Mouse (Mus musculus) CH12.LX (cell line): Measurements from ENCODE around the gene Cd3g. TPM values are rescaled to one million over a fixed set of nuclear protein-coding genes. Genes with fewer than 3 reads are reported as not detected.

Experiments
- DNase-seq: peaks from one replicate; pipeline ENCODE4 v3.0.0-alpha.2; 2013; ENCODE audit errors: extremely low read depth
- H3K27ac ChIP-seq: 2 replicates; pipeline ENCODE4 v1.5.1; 2012; ENCODE audit warnings: low read depth, mild to moderate bottlenecking, control low read depth, moderate library complexity; ENCODE audit not compliant: insufficient read depth
- H3K27me3 ChIP-seq: replicated peaks from 2 replicates; pipeline ENCODE3; 2012; ENCODE audit warnings: inconsistent platforms
- H3K36me3 ChIP-seq, 2 experiments: replicated peaks in 1 of 2; 2 replicates each; pipeline versions ENCODE3 to v1.6.1; 2012; ENCODE audit warnings: inconsistent platforms in 1 of 2, low read length in 1 of 2, mild to moderate bottlenecking in 1 of 2, mixed read lengths in 1 of 2, moderate library complexity in 1 of 2; ENCODE audit not compliant: control insufficient read depth in 1 of 2, insufficient read depth in 1 of 2
- H3K4me1 ChIP-seq, 2 experiments: 2 replicates each; pipeline ENCODE4 v1.6.1; 2012; ENCODE audit warnings: inconsistent platforms in 1 of 2, moderate library complexity in 1 of 2; ENCODE audit not compliant: insufficient read depth in 2 of 2, control insufficient read depth in 1 of 2
- H3K4me2 ChIP-seq: 2 replicates; pipeline ENCODE4 v1.6.1; 2012; ENCODE audit warnings: low read depth, mild to moderate bottlenecking, control low read depth; ENCODE audit not compliant: poor library complexity, insufficient read depth, severe bottlenecking
- H3K4me3 ChIP-seq, 3 experiments: fragments of 150-350 bp in 1 of 3; sonication (generic) in 1 of 3; replicated peaks in 1 of 3; 2 replicates each; pipeline versions ENCODE3 to v1.5.1; 2011 to 2012; ENCODE audit warnings: low read depth in 2 of 3, low read length in 2 of 3, mild to moderate bottlenecking in 2 of 3, moderate library complexity in 2 of 3, control low read depth in 1 of 3, improper control_type of control experiment in 1 of 3, inconsistent platforms in 1 of 3, mixed read lengths in 1 of 3; ENCODE audit not compliant: poor library complexity in 1 of 3
- H3K79me2 ChIP-seq: replicated peaks from 2 replicates; pipeline ENCODE4 v1.6.1; 2012; ENCODE audit warnings: mild to moderate bottlenecking, moderate library complexity; ENCODE audit not compliant: control insufficient read depth, poor library complexity, insufficient read depth, severe bottlenecking; ENCODE audit errors: extremely low read depth
- H3K9ac ChIP-seq: 2 replicates; pipeline ENCODE4 v1.6.1; 2012; ENCODE audit warnings: low read depth, mild to moderate bottlenecking, control low read depth, moderate library complexity; ENCODE audit not compliant: insufficient read depth
- H3K9me3 ChIP-seq: replicated peaks from 2 replicates; pipeline ENCODE3; 2012; ENCODE audit warnings: low read length, inconsistent platforms, mixed read lengths
- CHD2 ChIP-seq: IDR thresholded peaks from 2 replicates; pipeline ENCODE4 v1.6.1; 2011; ENCODE audit warnings: low read length, improper control_type of control experiment
- CTCF ChIP-seq, 2 experiments: IDR thresholded peaks in 1 of 2; conservative IDR thresholded peaks in 1 of 2; 2 replicates each; pipeline ENCODE4 v1.5.1; 2011 to 2012; ENCODE audit warnings: low read depth in 2 of 2, low read length in 2 of 2, improper control_type of control experiment in 1 of 2, inconsistent platforms in 1 of 2, mild to moderate bottlenecking in 1 of 2, moderate library complexity in 1 of 2
- E2F4 ChIP-seq: IDR thresholded peaks from 2 replicates; pipeline ENCODE4 v1.6.1; 2011; ENCODE audit warnings: low read depth, low read length, improper control_type of control experiment; ENCODE audit not compliant: insufficient replicate concordance
- ELF1 ChIP-seq: IDR thresholded peaks from 2 replicates; pipeline ENCODE4 v1.6.1; 2014; ENCODE audit warnings: low read depth, mild to moderate bottlenecking, inconsistent platforms, low read length, improper control_type of control experiment
- ETS1 ChIP-seq: conservative IDR thresholded peaks from 2 replicates; pipeline ENCODE4 v1.6.1; 2012; ENCODE audit warnings: low read depth, mild to moderate bottlenecking, inconsistent platforms, low read length, improper control_type of control experiment, moderate library complexity
- GABPA ChIP-seq: IDR thresholded peaks from 2 replicates; pipeline ENCODE4 v1.6.1; 2012; ENCODE audit warnings: low read depth, low read length, improper control_type of control experiment, inconsistent platforms; ENCODE audit not compliant: insufficient replicate concordance
- JUN ChIP-seq: IDR thresholded peaks from 2 replicates; pipeline ENCODE4 v1.6.1; 2011; ENCODE audit warnings: low read depth, mild to moderate bottlenecking, low read length, improper control_type of control experiment, moderate library complexity; ENCODE audit not compliant: insufficient read depth
- KAT2A ChIP-seq: IDR thresholded peaks from 2 replicates; pipeline ENCODE4 v1.6.1; 2012; ENCODE audit warnings: low read length, improper control_type of control experiment, inconsistent platforms; ENCODE audit not compliant: insufficient replicate concordance
- MAX ChIP-seq: IDR thresholded peaks from 2 replicates; pipeline ENCODE4 v1.6.1; 2011; ENCODE audit warnings: low read length, improper control_type of control experiment
- MEF2A ChIP-seq: IDR thresholded peaks from 2 replicates; pipeline ENCODE4 v1.6.1; 2014; ENCODE audit warnings: low read depth, mild to moderate bottlenecking, inconsistent platforms, low read length, improper control_type of control experiment, borderline replicate concordance
- MXI1 ChIP-seq: IDR thresholded peaks from 2 replicates; pipeline ENCODE4 v1.6.1; 2011; ENCODE audit warnings: mild to moderate bottlenecking, low read depth, low read length, improper control_type of control experiment
- NELFE ChIP-seq: IDR thresholded peaks from 2 replicates; pipeline ENCODE4 v1.6.1; 2011; ENCODE audit warnings: low read depth, low read length, improper control_type of control experiment
- NRF1 ChIP-seq: IDR thresholded peaks from 2 replicates; pipeline ENCODE4 v1.6.1; 2014; ENCODE audit warnings: low read depth, mild to moderate bottlenecking, inconsistent platforms, low read length, improper control_type of control experiment, moderate library complexity
- RCOR1 ChIP-seq: conservative IDR thresholded peaks from 2 replicates; pipeline ENCODE4 v1.6.1; 2012; ENCODE audit warnings: low read depth, mild to moderate bottlenecking, inconsistent platforms, low read length, improper control_type of control experiment
- TCF12 ChIP-seq: IDR thresholded peaks from 2 replicates; pipeline ENCODE4 v1.6.1; 2014; ENCODE audit warnings: low read depth, mild to moderate bottlenecking, inconsistent platforms, low read length, improper control_type of control experiment
- UBTF ChIP-seq: IDR thresholded peaks from 2 replicates; pipeline ENCODE4 v1.6.1; 2012; ENCODE audit warnings: low read depth, mild to moderate bottlenecking, inconsistent platforms, low read length, improper control_type of control experiment, moderate library complexity
- USF1 ChIP-seq: IDR thresholded peaks from 2 replicates; pipeline ENCODE4 v1.6.1; 2014; ENCODE audit warnings: low read depth, mild to moderate bottlenecking, inconsistent platforms, low read length, improper control_type of control experiment
- USF2 ChIP-seq: conservative IDR thresholded peaks from 2 replicates; pipeline ENCODE4 v1.6.1; 2011; ENCODE audit warnings: low read depth, low read length, improper control_type of control experiment
- ZC3H11A ChIP-seq: IDR thresholded peaks from 2 replicates; pipeline ENCODE4 v1.6.1; 2012; ENCODE audit warnings: low read depth, mild to moderate bottlenecking, inconsistent platforms, low read length, improper control_type of control experiment
- ZKSCAN1 ChIP-seq: IDR thresholded peaks from 2 replicates; pipeline ENCODE4 v1.6.1; 2012; ENCODE audit warnings: low read depth, inconsistent platforms, low read length, improper control_type of control experiment, borderline replicate concordance
- ZMIZ1 ChIP-seq: IDR thresholded peaks from 2 replicates; pipeline ENCODE4 v1.6.1; 2012; ENCODE audit warnings: low read depth, mild to moderate bottlenecking, inconsistent platforms, low read length, improper control_type of control experiment
- ZNF384 ChIP-seq: IDR thresholded peaks from 2 replicates; pipeline ENCODE4 v1.6.1; 2012; ENCODE audit warnings: low read depth, low read length, improper control_type of control experiment, inconsistent platforms
- dilution Hi-C: fragments of 300-500 bp; cut with MboI; formaldehyde crosslinking; loops from 2 replicates; pipeline ENCODE4 v1.14.3; 2020; ENCODE audit warnings: low sequenced_read_pairs; ENCODE audit not compliant: extremely low pct_unique_long_range_greater_than_20kb, extremely low pct_ligation_motif_present
- in situ Hi-C: fragments of 300-500 bp; cut with MboI; formaldehyde crosslinking; loops from 3 replicates; pipeline ENCODE4 v1.14.3; 2019; ENCODE audit warnings: low sequenced_read_pairs, low pct_ligation_motif_present, low pct_unique_long_range_greater_than_20kb, mixed read lengths
- polyA plus RNA-seq: library from polyadenylated mRNA; unstranded; fragments of >175 nt; gene quantifications from 2 replicates; pipeline ENCODE4 v1.2.1, GENCODE M21; 2012; ENCODE audit warnings: low read depth; ENCODE audit not compliant: insufficient read length
- total RNA-seq, 2 experiments: library from RNA; depleted of rRNA; stranded (reverse); fragments of 300-350 nt in 1 of 2; fragments of >200 nt in 1 of 2; gene quantifications; 2 replicates each; pipeline ENCODE4 v1.2.3; 2012 to 2014

Cd3g gene
- total and polyA plus RNA-seq, 3 experiments: 1.7 to 12.7 (median 2.9) TPM

DNA sequence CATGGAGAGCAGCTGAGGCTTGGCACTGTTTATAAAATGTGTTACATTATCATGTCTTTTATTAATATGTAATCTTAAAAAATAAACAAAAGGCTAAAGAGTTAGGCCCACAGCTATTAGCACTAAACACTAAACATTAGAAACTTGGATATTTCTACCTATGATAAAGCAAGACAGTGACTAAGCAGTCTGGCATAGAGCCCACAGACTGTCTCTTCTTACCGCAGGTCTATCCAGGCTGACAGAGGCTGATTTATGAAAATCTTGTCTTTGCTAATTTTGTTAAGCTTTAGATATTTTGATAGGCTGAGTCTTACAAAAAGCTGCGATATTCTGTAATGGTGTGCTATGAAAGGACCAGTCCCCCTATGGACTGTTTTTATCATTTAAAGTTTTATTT is 13.0 kb upstream of the Cd3g start:
- no peak overlapping the region for H3K27ac ChIP-seq
- DNase-seq: no peak
- no peak for TF ChIP-seq USF1
- TF ChIP-seq ELF1: no peak
- no peak for TF ChIP-seq ETS1
- TF ChIP-seq JUN: no peak
- TF ChIP-seq CHD2: no peak
- no peak for TF ChIP-seq E2F4
- no peak for TF ChIP-seq TCF12
- no peak for TF ChIP-seq GABPA
- no peak for TF ChIP-seq MEF2A
- TF ChIP-seq CTCF (conservative IDR thresholded peaks at IDR 0.05 in 1 of 2, IDR thresholded peaks at IDR 0.05 in 1 of 2; ENCODE audit: low read depth in 2 of 2, low read length in 2 of 2): no peak
- no peak for TF ChIP-seq USF2
- no peak for TF ChIP-seq MAX
- no peak for TF ChIP-seq NELFE
- TF ChIP-seq UBTF: no peak
- TF ChIP-seq, all 38 proteins: peak for 0
- no peaks in the 10 kb centered on the region for H3K9me3 ChIP-seq
- no peak overlapping the region for H3K9ac ChIP-seq
- dilution Hi-C loops (no loop called here), in situ Hi-C loops (no loop called here)
- no peaks in the 10 kb centered on the region for H3K27me3 ChIP-seq
- H3K4me3 ChIP-seq: no peak overlapping the region
- no peak overlapping the region for H3K4me2 ChIP-seq
- H3K79me2 ChIP-seq: no peaks in the 10 kb centered on the region
- H3K36me3 ChIP-seq: no peaks in the 10 kb centered on the region
- H3K4me1 ChIP-seq: peaks cover 6 to 12% of the 10 kb centered on the region in 2 experiments; a peak in 3 of 4 replicates

DNA sequence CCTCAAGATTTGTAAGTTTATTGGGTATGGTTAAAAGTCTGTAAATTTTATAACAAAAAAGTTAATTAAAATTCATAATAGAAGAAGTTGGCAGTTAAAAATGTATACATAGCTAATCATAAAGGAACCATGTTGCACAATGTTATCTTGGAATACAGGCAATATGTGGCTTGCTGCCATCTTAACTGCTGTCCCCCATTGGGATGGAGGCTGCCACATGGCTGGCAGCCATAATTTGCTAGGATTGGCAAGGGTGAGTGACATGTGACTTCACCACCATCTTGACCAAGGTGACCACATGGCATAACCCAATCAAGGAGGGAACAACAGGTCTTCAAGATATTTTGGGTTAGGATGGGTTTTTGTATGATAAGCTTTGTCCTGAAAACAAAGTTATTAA is 12.0 kb upstream of the Cd3g start:
- no peak overlapping the region for H3K4me3 ChIP-seq
- H3K4me2 ChIP-seq: no peak overlapping the region

DNA sequence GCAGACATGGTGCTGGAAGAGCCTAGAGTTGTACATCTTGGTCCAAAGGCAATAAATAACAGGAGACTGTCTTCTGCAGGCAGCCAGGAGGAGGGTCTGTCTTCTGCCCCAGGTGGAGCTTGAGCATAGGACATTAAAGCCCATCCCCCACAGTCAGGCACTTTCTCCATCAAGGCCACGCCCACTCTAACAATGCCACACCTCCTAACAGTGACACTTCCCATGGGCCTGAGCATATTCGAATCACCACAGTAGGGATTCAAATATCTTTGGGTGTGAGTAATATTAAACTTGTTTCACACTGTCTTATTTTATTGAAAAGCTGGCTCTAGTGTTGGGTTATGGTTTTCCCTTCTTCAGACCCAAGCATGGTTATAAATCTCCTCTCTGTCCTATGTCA is 11.6 kb upstream of the Cd3g start:
- H3K4me3 ChIP-seq: no peak overlapping the region
- no peak overlapping the region for H3K27ac ChIP-seq
- no peaks in the 10 kb centered on the region for H3K9me3 ChIP-seq
- no peak for DNase-seq
- peaks cover 5 to 14% of the 10 kb centered on the region in 2 experiments; a peak in 3 of 4 replicates for H3K4me1 ChIP-seq
- H3K79me2 ChIP-seq: no peaks in the 10 kb centered on the region
- TF ChIP-seq USF2 (no peak), RCOR1 (no peak), MAX (no peak), ZC3H11A (no peak), MXI1 (no peak), ETS1 (no peak), KAT2A (no peak), NRF1 (no peak), ZMIZ1 (no peak), TCF12 (no peak), ZKSCAN1 (no peak), GABPA (no peak), ELF1 (no peak)
- H3K36me3 ChIP-seq: no peaks in the 10 kb centered on the region
- H3K4me2 ChIP-seq: no peak overlapping the region
- dilution Hi-C loops (no loop called here), in situ Hi-C loops (no loop called here)
- H3K9ac ChIP-seq: no peak overlapping the region
- no peaks in the 10 kb centered on the region for H3K27me3 ChIP-seq

More for the DNA sequence above, 12.0 kb upstream of the Cd3g start:
- Histone ChIP-seq H3K9me3 (no peaks in the 10 kb centered on the region), H3K27me3 (no peaks in the 10 kb centered on the region), H3K36me3 (no peaks in the 10 kb centered on the region), H3K9ac (no peak overlapping the region), H3K79me2 (no peaks in the 10 kb centered on the region), H3K27ac (no peak overlapping the region), H3K4me1 (peaks cover 3 to 10% of the 10 kb centered on the region in 2 experiments; a peak in 2 of 4 replicates)
- no peak for TF ChIP-seq ZNF384
- in situ Hi-C loops: no loop called here
- dilution Hi-C loops: no loop called here
- no peak for DNase-seq
